Mouse (Mus musculus) myocyte (in vitro differentiated cells): ENCODE results near the gene Tldc1.

Source experiments
- E2F4 ChIP-seq: IDR thresholded peaks from one replicate; pipeline ENCODE4 v1.6.1; 2011; ENCODE audit warnings: mild to moderate bottlenecking, control low read depth, moderate library complexity; ENCODE audit not compliant: insufficient read depth
- MAX ChIP-seq: IDR thresholded peaks from one replicate; pipeline ENCODE4 v1.6.1; 2011; ENCODE audit warnings: low read depth, mild to moderate bottlenecking, control low read depth
- POLR2A ChIP-seq: IDR thresholded peaks from one replicate; pipeline ENCODE4 v1.6.1; 2011; ENCODE audit warnings: low read depth, mild to moderate bottlenecking, control low read depth, moderate library complexity; ENCODE audit not compliant: insufficient read length
- TCF12 ChIP-seq: IDR thresholded peaks from one replicate; pipeline ENCODE4 v1.6.1; 2011; ENCODE audit warnings: mild to moderate bottlenecking, control low read depth; ENCODE audit not compliant: poor library complexity, insufficient read depth, severe bottlenecking
- USF1 ChIP-seq: IDR thresholded peaks from one replicate; pipeline ENCODE4 v1.6.1; 2011; ENCODE audit warnings: low read depth, mild to moderate bottlenecking, control low read depth, moderate library complexity

DNA sequence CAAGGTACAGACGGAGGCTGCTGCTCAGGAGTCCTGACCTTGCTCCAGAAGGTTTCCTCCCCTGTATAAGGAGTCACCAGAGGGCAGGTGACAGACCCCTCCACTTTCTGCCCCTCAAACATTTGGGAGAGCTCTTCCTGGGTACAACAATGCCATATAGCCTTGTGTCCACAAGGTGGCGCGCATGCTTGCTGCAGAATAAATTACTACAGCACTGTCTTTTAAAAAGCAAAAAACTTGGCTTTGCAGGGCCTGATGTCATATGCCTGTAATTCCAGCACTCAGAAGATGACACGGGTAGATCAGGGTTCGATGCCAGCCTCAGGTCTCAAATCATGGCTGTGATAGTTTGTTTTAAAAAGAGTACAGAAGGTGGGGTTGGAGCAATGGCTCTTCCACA is 4.5 kb upstream of the Tldc1 start:
- no peak for TF ChIP-seq POLR2A
- TF ChIP-seq USF1: no peak
- no peak for TF ChIP-seq E2F4
- no peak for TF ChIP-seq TCF12
- TF ChIP-seq MAX: no peak
